Mouse (Mus musculus) mature B cell (primary cell): ENCODE measurements around the gene Fam136a.
"Not testable (repeated sequence)": the region's sequence is repeated elsewhere in the genome, so short reads cannot be mapped to it uniquely, and the experiment has no call there.

ENCODE experiments used
- in situ Hi-C: fragments of 300-500 bp; cut with MboI; formaldehyde crosslinking; loops from 2 replicates; pipeline ENCODE4 v1.14.3; 2019

Gene Fam136a

DNA sequence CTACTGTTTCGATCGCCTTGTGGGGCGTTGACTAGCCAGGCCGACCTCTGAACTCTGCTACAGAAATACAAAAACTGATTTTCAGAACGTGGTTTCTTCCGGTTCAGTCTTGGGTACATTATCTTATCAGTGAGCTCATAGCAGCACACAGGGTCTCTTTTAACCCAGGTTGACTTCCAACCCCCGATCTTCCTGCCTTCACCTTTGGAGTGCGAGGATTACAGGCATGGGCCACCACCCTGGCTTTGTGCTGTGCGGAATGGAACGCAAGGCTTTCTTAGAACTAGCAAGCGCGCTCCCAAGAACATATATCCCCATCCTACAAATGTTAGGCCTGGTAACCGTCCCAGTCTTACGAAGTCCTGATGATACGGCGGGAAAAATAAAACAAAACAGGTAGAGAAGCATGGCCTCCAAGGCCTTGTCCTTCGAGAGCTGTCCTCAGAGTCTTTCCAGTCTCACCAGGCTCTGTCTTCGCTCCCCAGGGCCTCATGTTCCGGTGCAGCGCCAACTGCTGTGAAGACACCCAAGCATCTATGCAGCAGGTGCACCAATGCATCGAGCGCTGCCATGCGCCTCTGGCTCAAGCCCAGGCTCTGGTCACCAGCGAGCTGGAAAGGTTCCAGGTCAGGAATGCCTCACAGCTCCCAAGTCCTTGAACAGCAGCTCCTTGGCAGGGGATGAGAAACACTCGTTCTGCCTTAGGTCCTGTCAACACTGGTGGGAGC, 843 bp downstream of the Fam136a start:
- in situ Hi-C loops = loop anchor here (10.0 to 25.0 kb wide), 2 partner anchors 229 to 401 kb away; partner anchors contain the start of gene Dusp11

DNA sequence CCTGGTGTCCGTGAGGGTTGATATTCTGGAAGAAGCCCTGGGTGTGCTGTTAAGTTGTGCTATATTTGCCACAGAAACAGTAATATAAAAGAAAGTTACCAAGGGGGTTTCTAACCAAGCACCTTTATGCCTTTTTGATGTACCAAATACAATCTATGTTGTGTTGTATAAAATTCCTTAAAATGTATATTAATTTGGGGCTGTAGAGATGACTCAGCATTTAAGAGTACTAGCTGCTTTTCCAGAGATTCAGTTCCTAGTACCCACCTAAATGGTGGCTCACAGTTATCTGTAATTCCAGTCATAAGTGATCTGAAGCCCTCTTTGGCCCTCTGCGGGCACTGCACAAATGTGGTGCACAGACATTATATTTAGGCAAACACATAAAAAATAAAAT, 1.4 kb downstream of the Fam136a start:
- in situ Hi-C loops = loop anchor here (10.0 to 25.0 kb wide), 2 partner anchors 230 to 402 kb away; partner anchors contain the start of gene Dusp11

DNA sequence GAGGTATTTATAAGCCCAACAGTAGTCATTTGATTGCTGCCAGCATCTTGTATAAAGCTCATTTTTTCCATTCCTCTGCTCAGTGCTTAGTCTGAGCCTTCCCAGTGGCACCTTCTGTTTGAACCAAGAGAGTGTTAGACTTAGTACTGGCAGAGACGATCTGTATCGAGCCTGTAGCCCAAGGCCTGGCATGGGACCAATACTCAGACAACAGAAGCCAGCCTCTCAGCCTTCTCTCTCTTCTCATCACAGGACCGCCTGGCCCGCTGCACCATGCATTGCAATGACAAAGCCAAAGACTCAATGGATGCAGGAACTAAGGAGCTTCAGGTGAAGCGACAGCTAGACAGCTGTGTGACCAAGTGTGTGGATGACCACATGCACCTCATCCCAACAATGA, 3.0 kb downstream of the Fam136a start:
- in situ Hi-C loops = loop anchor here (10.0 to 25.0 kb wide), 2 partner anchors 231 to 404 kb away; partner anchors contain the start of gene Dusp11

DNA sequence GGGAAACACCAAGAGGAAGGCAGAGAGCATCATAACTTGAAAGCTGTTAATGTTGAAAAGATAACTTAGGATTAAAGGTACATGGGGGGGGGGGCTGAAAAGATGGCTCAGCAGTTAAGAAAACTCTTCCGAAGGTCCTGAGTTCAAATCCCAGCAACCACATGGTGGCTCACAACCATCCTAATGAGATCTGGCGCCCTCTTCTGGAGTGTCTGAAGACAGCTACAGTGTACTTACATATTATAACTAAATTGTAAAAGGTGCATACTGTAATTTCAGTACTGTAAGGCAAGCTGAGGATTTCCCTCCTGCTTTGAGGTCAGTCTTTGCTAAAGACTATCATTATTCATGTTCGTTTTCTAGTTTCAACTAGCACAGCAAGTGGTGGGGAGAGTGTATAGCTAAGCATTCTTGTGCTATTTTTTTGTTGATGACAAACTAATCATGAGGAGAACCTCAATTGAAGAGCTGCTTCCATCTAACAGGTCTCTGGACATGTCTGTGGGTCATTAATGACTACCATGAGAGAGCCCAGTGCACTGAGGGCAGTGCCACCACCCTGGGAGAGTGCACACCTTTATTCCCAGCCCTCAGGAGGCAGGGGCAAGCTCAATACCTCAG, 4.8 kb downstream of the Fam136a start:
- in situ Hi-C loops = loop anchor here (25.0 kb wide), 1 partner anchor 233 kb away; no protein-coding TSS in a partner anchor

DNA sequence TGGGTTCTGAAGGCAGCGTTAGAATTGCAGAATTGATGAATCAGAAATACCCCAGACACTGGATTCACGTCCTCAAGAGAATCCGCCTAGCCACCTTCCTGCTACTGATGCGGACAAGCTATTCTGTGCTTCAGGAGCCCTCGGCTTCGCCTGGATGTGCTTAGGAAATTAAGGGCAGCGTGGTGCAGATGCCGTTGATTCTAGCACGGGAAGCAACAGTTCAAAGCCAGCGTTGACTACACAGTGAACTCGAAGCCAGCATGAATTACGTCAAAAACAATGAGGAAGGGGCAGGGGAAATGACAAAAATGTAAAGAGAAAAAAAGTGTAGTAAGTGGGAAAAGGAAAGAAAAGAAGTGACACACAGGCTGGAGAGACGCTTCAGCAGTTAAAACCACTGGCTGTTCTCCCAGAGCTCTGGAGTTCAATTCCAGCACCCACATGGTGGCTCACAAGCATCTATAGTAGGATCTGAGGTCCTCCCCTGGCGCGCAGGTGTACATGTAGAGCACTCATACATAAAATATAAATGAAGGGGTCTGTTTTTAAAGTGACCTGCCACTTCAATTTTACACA, 5.4 kb downstream of the Fam136a start, which contains the start of gene Snrpg:
Gene Snrpg (plus strand): TSS at position 541 of the 576 bp plus-strand sequence.
- in situ Hi-C loops = loop anchor here (25.0 kb wide), 1 partner anchor 234 kb away; no protein-coding TSS in a partner anchor

DNA sequence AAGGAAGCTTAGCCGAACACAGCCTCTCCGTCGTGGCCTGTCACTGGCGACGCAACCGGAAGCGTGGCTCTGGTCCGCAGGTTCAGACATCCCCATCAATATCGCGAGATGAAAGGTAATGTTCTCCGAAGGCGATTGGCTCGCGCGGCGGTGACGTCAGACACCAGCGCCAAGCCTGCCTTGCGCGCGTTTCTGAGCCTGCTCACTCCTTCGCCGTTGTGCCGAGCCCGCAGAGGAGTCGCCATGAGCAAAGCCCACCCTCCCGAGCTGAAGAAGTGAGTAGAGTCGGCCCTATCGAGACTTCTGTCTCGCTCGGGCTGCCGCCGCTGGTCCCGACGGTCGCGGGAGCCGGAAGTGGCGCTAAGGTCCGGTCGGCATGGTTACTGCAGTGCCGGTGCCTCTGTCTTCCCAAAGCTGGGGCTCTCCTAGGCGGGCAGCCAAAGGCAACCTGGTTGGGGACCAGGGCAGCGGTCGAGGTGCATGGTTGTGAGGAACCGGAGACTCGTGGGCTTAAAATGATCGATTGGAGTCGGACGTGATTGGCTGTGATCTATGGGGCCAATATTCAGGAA, 6.0 kb downstream of the Fam136a start:
- in situ Hi-C loops = loop anchor here (25.0 kb wide), 1 partner anchor 234 kb away; no protein-coding TSS in a partner anchor

DNA sequence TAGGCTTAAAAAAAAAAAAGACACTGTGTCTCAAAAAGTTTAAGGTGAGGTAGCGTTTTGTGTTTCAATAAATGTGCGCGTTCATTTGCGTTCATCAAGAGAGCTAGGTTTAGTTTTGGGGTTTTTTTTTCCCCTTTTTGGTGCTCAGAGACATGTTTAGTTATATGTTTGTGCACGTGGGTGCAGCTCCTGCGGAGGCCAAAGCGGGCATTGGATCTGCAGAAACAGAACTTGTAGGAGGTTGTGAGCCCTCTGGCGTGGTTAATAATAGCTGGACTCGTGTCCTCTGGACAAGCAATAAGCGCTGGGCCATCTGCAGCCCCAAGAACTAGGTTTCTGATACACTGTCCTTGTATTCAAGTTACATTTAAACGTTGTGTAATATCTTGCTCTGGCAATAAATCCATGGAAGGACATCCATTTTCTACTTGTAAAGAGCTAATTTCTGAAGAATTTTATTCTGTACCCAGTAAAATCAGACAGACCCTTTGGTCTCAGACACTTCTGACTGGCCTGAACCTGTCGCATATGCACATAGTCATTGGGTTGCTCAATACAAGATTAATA, 6.6 kb downstream of the Fam136a start:
- in situ Hi-C loops = loop anchor here (25.0 kb wide), 1 partner anchor 235 kb away; no protein-coding TSS in a partner anchor

DNA sequence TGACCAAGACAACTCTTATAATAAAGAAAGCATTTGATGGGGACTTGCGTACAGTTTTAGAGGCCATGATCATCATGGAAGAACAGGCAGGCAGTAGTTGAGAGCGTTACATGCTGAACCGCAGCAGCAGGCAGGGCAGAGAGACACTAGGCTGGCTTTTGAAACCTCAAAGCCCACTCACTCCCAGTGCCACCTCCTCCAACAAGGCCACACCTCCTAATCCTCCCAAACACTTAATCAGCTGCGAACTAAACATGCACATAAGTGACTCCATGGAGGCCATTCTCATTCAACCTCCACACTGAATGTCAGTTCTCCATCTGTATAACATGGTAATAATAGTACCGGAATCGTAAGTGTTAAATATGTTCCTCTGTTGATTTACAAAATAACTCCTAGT, 8.1 kb downstream of the Fam136a start:
- in situ Hi-C loops = loop anchor here (25.0 kb wide), 1 partner anchor 236 kb away; no protein-coding TSS in a partner anchor

DNA sequence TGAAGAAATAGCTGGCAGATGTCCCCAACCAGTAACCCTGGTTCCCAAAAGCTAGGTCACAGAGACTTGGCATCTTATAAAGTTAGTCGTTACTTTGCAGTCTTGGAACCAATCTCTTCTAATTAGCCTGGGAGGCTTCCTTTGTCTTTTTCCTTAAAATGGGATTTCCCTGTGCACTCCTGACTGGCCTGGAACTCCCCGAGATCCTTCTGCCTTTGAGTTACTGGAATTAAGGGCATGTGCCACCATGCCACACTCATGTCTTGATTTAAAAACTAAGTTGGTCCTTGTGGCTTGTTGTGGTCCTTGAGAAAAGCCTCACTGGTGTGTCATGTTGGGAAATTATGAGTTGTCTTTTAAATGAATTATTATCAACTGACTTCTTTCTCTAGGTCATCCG, 12.9 kb downstream of the Fam136a start:
- in situ Hi-C loops = no loop called here

DNA sequence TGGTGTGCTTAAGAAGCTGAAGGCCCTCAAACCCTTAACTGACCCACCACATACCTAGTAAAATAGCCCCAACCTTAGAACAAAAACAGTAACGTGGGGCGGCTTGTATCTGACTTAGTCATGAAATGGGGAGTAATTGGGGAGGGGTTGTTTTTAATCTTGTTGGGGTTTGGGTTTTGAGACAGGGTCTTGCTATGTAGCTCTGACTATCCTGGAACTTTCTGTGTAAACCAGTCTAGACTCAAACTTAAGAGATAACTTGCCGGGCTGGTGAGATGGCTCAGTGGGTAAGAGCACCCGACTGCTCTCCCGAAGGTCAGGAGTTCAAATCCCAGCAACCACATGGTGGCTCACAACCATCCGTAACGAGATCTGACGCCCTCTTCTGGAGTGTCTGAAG, 14.7 kb downstream of the Fam136a start:
- in situ Hi-C loops = not testable (repeated sequence)

DNA sequence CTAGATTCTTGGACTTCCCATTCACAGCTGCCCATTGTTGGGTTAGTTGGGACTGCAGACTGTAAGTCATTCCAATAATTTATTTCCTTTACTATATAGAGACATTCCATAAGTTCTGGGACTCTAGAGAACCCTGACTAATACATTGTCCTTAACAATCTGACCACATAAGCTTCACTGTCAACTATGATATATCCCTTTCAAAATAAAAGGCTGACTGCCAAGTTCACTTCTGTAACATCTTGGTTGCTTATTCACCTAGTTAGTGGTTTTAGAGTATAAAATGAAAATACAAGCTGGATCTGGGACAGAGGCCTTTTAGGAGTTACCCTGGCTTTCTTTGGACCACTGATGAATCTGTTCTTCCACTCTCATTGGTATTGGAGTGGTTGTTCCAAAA, 17.1 kb downstream of the Fam136a start:
- in situ Hi-C loops = no loop called here

DNA sequence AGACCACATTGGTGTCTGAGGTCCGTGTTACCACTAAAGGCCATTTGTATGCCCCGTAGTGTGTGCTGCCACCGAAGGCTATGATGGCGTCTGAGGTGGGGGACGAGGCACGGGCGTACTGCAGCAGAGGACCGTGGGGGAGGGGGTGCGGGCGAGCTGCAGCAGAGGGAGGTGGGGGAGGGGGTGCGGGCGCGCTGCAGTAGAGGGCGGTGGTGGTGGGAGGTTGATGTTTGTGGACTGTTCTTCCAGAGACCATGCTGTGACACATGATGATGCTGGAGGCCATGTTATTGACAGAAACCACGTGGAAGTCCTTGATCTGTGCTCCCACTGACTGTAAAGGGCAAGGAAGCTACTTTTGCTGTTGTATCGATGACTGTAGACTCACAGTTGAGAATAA, 17.9 kb downstream of the Fam136a start:
- in situ Hi-C loops = no loop called here

DNA sequence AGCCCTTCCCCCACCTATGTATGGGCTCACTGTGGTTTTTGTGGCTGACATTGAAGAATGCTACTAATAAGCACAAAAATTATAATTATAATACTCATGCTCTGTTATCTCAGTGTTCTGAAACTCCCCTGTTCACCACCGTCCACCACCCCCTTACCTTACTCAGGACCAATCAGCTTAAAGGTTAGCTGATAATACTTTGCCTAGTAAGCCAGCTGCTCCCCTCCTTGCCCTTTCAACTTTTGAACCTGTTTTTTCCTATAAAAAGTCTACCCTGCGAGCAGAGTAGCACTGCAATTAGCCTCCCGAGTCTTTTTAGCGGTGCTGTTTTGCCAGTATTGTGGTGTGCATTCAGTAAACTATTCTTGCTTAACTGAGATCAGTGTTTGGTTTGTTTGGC, 19.2 kb downstream of the Fam136a start:
- in situ Hi-C loops = no loop called here

DNA sequence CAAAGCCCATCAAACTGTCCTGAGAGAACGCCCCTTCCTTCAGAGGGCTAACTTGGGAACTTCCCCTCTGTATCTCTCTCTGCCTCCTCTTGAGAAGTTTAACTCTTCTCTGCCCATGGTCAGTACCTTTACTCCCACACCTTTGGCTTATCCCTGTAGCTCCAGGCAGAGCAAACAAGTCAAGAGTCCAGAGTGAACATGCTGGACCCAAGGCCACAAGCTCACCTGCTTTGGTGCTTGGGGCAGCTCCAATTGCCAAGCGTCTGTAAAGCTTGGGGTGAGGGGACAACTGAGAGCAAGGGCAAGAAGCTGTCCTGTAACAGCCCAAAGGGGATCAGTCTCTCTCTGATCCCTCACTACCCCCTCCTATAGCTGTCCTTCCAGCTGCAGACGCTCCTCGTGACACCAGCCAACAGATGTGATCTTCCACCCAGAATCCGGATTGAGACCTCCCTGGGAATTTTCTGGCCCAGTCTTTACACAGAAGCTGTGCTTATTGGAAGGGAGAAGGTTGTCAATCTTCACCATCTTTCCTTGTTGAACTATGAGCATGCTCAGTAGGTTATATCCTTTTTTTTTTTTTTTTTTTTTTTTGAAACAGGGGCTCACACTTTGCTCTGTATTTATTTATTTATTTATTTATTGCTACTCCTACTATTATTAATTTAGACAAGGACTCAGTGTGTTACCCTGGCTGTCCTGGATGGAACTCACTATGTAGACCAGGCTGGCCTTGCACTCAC, 20.1 kb downstream of the Fam136a start:
- in situ Hi-C loops = no loop called here

DNA sequence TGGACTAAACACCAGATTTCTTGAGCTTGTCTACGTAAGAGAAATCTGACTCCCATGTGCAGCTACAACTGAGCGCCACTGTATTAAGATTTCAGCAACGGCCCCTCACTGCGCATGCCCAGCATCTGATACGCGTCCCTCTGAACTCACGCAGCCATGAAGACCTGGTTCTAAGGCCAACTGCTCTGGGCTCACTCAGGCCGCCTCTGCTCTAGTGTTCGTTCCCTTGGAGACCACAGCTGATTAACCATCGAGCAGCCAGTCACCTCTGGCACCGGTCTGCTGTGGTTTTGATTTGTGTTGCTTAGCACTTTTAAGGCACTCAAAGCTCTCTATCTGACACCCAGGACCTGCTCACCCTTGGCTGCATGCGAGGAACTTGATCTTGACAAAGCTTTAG, 21.9 kb downstream of the Fam136a start:
- in situ Hi-C loops = no loop called here

DNA sequence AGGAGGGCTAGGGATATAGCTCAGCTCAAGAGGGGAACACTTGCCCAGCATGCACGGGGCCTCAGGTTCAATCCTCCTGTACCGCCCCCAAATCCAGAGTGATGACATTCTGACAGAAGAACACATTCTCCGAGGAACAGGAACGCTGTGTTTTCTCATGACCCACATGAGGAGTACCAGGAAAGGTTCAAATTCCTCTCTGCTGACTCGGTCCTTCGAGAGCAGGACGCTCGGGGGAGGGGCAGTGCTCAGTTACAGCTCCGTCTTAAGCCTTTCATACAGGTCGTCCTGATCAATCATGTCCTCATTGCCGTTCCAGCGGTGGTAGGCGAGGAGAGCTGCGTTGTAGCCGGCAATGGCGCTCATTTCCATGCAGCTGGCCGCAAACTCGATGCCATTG, 23.0 kb downstream of the Fam136a start:
- in situ Hi-C loops = no loop called here

DNA sequence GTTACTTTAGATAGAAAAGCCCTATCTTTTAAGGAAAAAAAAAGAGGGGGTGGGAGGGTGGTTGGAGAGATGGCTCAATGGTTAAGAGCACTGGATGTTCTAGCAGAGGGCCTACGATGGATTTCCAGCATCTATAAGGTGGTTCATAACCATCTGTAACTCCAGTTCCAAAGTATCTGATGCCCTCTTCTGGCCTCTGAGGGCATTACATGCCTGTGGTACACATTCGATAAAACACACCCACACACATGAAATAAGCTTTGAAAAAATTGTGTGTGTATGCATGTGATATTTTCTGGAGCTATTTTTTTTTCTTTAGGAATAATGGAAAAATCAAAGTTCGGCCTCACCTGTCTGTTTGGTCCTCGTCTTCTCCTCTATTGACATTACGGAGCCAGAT, 25.9 kb downstream of the Fam136a start:
- in situ Hi-C loops = no loop called here

DNA sequence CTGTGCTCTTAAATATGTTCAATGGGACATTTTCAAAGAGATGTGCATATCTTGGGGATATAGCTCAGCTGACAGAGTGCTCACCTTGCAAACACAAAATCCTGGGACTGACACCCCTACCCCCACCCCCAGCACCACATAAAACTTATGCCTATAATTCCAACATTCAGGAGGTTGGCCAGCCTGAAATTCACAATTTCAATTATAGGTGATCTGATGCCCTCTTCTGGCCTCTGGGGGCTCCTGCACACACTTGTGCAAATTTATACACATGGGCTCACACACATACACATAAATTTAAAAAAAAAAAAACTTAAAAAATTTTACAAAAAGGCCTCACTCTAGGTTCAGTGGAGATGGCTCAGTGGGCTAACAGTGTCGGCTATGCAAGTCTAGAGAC, 27.7 kb downstream of the Fam136a start:
- in situ Hi-C loops = no loop called here

DNA sequence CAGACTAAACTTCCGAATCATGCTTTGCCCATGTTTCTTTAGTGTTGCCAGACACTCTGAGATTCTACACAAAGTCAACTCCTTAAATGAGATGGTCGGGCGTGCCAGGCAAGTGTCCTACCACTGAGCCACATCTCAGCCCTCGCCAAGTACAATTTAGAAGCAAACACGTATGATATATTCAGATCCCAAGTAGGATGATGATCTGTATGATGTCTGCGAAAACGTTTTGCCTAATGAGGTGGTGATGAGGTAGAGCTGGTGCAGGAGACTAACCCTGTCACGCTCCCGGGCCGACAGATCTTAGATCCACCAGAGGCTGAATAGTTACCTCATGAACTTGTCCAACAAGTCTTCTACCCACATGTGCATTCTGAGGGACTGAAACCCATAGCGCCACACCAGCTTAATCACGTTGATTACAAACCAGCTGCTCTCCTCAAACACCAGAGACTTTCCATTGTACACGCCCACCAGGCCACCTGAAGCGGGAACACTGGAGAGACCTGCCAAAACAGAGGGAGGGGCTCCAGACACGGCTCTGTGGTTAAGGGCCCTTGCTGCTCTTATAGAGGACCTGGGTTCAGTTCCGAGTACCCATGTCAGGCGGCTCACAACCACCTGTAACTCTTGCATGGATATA, 28.8 kb downstream of the Fam136a start:
- in situ Hi-C loops = no loop called here

DNA sequence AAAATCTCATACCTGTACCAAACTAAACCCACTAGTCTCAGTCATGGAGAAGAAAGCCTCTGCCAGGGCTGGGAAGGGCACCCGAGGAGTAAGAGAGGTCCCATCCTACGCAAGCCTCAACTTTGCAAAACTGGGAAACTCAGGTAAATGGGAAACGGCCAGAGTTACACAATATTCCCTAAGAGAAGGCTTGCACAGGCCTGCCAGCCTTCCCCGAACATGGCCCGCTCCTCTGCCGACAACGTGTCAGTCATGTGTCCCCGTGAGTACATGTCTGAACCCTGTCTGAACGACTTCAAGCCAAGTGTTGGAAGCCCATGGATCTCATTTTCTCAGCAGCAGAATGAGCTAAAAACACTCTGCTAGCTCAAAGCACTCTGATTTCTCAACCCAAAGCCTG, 29.6 kb downstream of the Fam136a start:
- in situ Hi-C loops = no loop called here

DNA sequence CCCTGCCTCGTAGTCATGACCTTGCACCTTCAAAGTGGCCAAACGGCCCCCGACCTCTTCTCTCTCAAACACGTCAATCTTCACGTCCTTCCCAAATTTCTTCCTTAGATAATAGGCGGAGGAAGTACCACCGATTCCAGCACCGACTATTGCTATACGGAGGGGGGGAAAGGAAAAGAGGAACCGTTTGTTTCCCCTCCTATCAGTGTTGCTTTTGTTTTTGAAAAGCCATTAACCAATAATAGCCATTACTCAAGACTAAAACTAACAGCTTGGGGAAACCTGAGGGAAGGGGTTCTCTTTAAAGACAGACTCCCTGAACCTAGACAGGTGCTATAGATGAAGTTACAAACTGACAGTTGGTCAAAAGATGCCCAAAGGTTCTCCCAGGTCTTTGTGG, 30.5 kb downstream of the Fam136a start:
- in situ Hi-C loops = no loop called here
